Mouse (Mus musculus): ENCODE measurements at regions not wholly inside any gene's neighbourhood (a gene's known extent, or its start where the extent isn't known, plus 50 kb on each side); places are given as distances from the start of the nearest gene placed in this dataset.
A peak's percentile ranks its signal among the peaks of the same experiment; 100 is the strongest.

- Histone ChIP-seq H3K4me3 (ENCODE audit: low read length) (no peak overlapping the region), H3K27me3 (ENCODE audit: insufficient read depth, low read length) (no peaks in the 10 kb centered on the region), H3K4me1 (ENCODE audit: insufficient read depth, low read length) (peaks cover 7% of the 10 kb centered on the region; the same call in 1 of the 2 replicates), H3K9me3 (ENCODE audit: low read length) (no peaks in the 10 kb centered on the region), H3K9ac (replicated peaks; ENCODE audit: low read length) (no peak overlapping the region), H3K27ac (no peak overlapping the region), H3K36me3 (ENCODE audit: insufficient read depth, low read length) (no peaks in the 10 kb centered on the region), H3K4me2 (ENCODE audit: low read depth, low read length) (peak overlapping the region; percentile 44)
- ATAC-seq (no peak), DNase-seq (ENCODE audit: low spot score) (peak; percentile 9)
- TF ChIP-seq CTCF (IDR thresholded peaks at IDR 0.05; ENCODE audit: low read depth), result no peak
- WGBS, result 33% methylated on average over 13 of the region's 13 CpGs
These were observed 343.2 kb upstream of the Pou3f3 start for GRCm38 (mm10) chr1:42352389-42352788.

- no peaks in the 10 kb centered on the region for H3K9me3 ChIP-seq (ENCODE audit: low read length)
- 50% methylated on average over 8 of the region's 8 CpGs for WGBS
- peak overlapping the region; percentile 44; the same call in 1 of the 2 replicates for H3K4me2 ChIP-seq (ENCODE audit: low read depth, low read length)
These were observed 342.5 kb upstream of the Pou3f3 start for GRCm38 (mm10) chr1:42353096-42353495.

GRCm38 (mm10) chr1:42354020-42354419 is 341.5 kb upstream of the Pou3f3 start:
- no peaks in the 10 kb centered on the region for H3K36me3 ChIP-seq (ENCODE audit: insufficient read depth, low read length)
- DNase-seq (ENCODE audit: low spot score) (no peak), ATAC-seq (no peak)
- no peaks in the 10 kb centered on the region for H3K9me3 ChIP-seq (ENCODE audit: low read length)
- H3K4me2 ChIP-seq (ENCODE audit: low read depth, low read length), result no peak overlapping the region
- no peak for TF ChIP-seq CTCF (IDR thresholded peaks at IDR 0.05; ENCODE audit: low read depth)
- no peak overlapping the region for H3K4me3 ChIP-seq (ENCODE audit: low read length)
- no peak overlapping the region for H3K9ac ChIP-seq (replicated peaks; ENCODE audit: low read length)
- H3K27ac ChIP-seq, result no peak overlapping the region
- peaks cover 7% of the 10 kb centered on the region; the same call in 1 of the 2 replicates for H3K4me1 ChIP-seq (ENCODE audit: insufficient read depth, low read length)
- H3K27me3 ChIP-seq (ENCODE audit: insufficient read depth, low read length), result no peaks in the 10 kb centered on the region
- 78% methylated on average over 6 of the region's 6 CpGs for WGBS

More at GRCm38 (mm10) chr1:42353096-42353495, 342.5 kb upstream of the Pou3f3 start:
- Histone ChIP-seq H3K9ac (replicated peaks; ENCODE audit: low read length) (no peak overlapping the region), H3K4me3 (ENCODE audit: low read length) (no peak overlapping the region), H3K27me3 (ENCODE audit: insufficient read depth, low read length) (no peaks in the 10 kb centered on the region), H3K4me1 (ENCODE audit: insufficient read depth, low read length) (peaks cover 7% of the 10 kb centered on the region; the same call in 1 of the 2 replicates), H3K27ac (no peak overlapping the region), H3K36me3 (ENCODE audit: insufficient read depth, low read length) (no peaks in the 10 kb centered on the region)
- no peak for TF ChIP-seq CTCF (IDR thresholded peaks at IDR 0.05; ENCODE audit: low read depth)
- ATAC-seq (no peak), DNase-seq (ENCODE audit: low spot score) (peak; percentile 36)

GRCm38 (mm10) chr1:42362438-42362837 is 333.1 kb upstream of the Pou3f3 start:
- no peaks in the 10 kb centered on the region for H3K36me3 ChIP-seq (ENCODE audit: insufficient read depth, low read length)
- no peak for TF ChIP-seq CTCF (IDR thresholded peaks at IDR 0.05; ENCODE audit: low read depth)
- H3K9me3 ChIP-seq (ENCODE audit: low read length), result no peaks in the 10 kb centered on the region
- 80% methylated on average over 3 of the region's 3 CpGs for WGBS
- H3K9ac ChIP-seq (replicated peaks; ENCODE audit: low read length), result no peak overlapping the region
- DNase-seq (ENCODE audit: low spot score) (no peak), ATAC-seq (no peak)
- no peak overlapping the region for H3K4me2 ChIP-seq (ENCODE audit: low read depth, low read length)
- no peaks in the 10 kb centered on the region for H3K27me3 ChIP-seq (ENCODE audit: insufficient read depth, low read length)
- H3K4me1 ChIP-seq (ENCODE audit: insufficient read depth, low read length), result no peaks in the 10 kb centered on the region
- H3K27ac ChIP-seq, result no peak overlapping the region
- no peak overlapping the region for H3K4me3 ChIP-seq (ENCODE audit: low read length)

GRCm38 (mm10) chr1:42365648-42366324 is 329.8 kb upstream of the Pou3f3 start:
- Histone ChIP-seq H3K4me3 (ENCODE audit: low read length) (no peak overlapping the region), H3K27me3 (ENCODE audit: insufficient read depth, low read length) (no peaks in the 10 kb centered on the region), H3K36me3 (ENCODE audit: insufficient read depth, low read length) (no peaks in the 10 kb centered on the region), H3K9me3 (ENCODE audit: low read length) (no peaks in the 10 kb centered on the region), H3K9ac (replicated peaks; ENCODE audit: low read length) (no peak overlapping the region), H3K4me2 (ENCODE audit: low read depth, low read length) (no peak overlapping the region), H3K4me1 (ENCODE audit: insufficient read depth, low read length) (no peaks in the 10 kb centered on the region), H3K27ac (no peak overlapping the region)
- DNase-seq (ENCODE audit: low spot score) (no peak), ATAC-seq (no peak)
- no peak for TF ChIP-seq CTCF (IDR thresholded peaks at IDR 0.05; ENCODE audit: low read depth)
- 81% methylated on average over 4 of the region's 4 CpGs for WGBS

DNA sequence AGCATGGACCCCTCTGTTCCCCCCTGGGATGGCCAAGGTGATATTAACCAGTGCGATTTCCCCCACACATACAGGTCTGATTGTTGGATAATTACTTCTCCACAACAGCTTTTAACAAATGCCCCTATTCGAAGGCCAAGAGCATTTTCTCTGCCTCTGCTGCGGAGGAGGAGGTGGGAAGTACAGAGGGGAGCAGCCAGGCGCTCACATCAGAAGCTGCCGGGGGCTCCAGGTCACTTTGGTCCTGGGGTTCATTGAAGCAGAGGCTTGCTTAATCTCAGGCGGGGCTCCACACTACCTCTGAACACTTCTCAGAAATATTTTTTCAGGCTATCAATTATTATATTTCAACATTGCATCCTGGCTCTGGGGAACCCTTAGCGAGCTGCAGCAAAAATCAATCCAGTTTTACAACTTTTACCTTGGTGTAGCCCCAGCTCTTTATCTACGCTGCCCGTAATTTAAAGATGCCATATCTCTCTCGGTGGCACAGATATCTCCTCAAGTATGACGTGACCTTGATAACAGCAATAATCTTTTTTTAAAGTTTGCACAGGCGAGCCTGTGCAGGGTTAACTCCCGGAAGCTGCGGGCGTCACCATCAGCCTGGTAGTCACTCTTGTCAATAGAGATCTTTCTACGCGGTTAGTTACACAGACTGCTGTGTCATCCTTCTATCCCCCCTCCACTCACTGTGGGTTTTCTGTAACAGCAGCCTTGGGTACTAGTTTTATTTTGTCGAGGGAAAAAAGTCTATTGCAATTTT is 307.5 kb upstream of the Pou3f3 start:
- WGBS, result 61% methylated on average over 18 of the region's 18 CpGs
- Histone ChIP-seq H3K4me2 (ENCODE audit: low read depth, low read length) (0 out of 2 replicates have a peak overlapping the region, but pooled peaks have one; percentile 3), H3K4me3 (ENCODE audit: low read length) (no peak overlapping the region), H3K4me1 (ENCODE audit: insufficient read depth, low read length) (no peaks in the 10 kb centered on the region), H3K27ac (no peak overlapping the region), H3K27me3 (ENCODE audit: insufficient read depth, low read length) (no peaks in the 10 kb centered on the region), H3K9ac (replicated peaks; ENCODE audit: low read length) (no peak overlapping the region), H3K9me3 (ENCODE audit: low read length) (no peaks in the 10 kb centered on the region), H3K36me3 (ENCODE audit: insufficient read depth, low read length) (no peaks in the 10 kb centered on the region)
- ATAC-seq (no peak), DNase-seq (ENCODE audit: low spot score) (no peak)
- TF ChIP-seq CTCF (IDR thresholded peaks at IDR 0.05; ENCODE audit: low read depth), result no peak

DNA sequence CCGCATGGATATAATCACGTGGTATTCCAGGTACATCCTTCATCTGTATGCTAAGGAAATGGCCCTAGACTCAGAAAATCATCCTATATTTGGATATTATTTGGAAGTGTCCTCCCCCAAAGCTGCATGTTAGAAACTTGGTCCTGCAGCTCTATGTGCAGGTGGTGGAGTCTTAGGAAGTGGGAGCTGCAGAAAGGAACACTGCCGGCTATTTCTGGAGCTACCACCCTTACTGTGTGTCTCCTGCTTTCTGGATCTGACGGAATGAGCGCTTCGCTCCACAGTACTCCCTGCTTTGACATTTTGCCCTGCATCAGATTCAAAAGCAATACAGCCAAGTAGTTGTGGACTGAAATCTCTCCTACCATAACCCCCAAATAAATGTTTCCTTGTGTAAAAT is 306.8 kb upstream of the Pou3f3 start:
- Histone ChIP-seq H3K27ac (no peak overlapping the region), H3K4me1 (ENCODE audit: insufficient read depth, low read length) (no peaks in the 10 kb centered on the region), H3K36me3 (ENCODE audit: insufficient read depth, low read length) (no peaks in the 10 kb centered on the region), H3K9me3 (ENCODE audit: low read length) (no peaks in the 10 kb centered on the region), H3K9ac (replicated peaks; ENCODE audit: low read length) (no peak overlapping the region), H3K4me3 (ENCODE audit: low read length) (no peak overlapping the region), H3K27me3 (ENCODE audit: insufficient read depth, low read length) (no peaks in the 10 kb centered on the region), H3K4me2 (ENCODE audit: low read depth, low read length) (no peak overlapping the region)
- WGBS, result 94% methylated on average over 6 of the region's 6 CpGs
- no peak for TF ChIP-seq CTCF (IDR thresholded peaks at IDR 0.05; ENCODE audit: low read depth)
- DNase-seq (ENCODE audit: low spot score) (no peak), ATAC-seq (no peak)
